ENCODE assay signal across 14 mouse cellular contexts in genomic region chrX:77525179-77525578, GRCm38 (mm10).
"Had no signal": no experiment of that assay in that cellular context is flagged by ENCODE, and none has a peak within 500 bp of the region (broad histone marks: within the 10 kb centered on the region; RNA-seq: fewer than 3 reads in every experiment).

No protein-coding gene starts in this region.

- H3K27me3 ChIP-seq: midbrain, embryonic 12.5 days; neural tube, embryonic 12.5 days; stomach, embryonic 15.5 days had no signal

- DNase-seq: lung, adult 18-20 months; lung, embryonic 14.5 days; lung, postnatal 10 days; lung, postnatal 4 days; midbrain, embryonic 14.5 days; right cerebral cortex, postnatal 14 days; thymus, adult 2 months; thymus, postnatal 25 days; thymus, postnatal 4 days had no signal

- H3K27ac ChIP-seq: midbrain, embryonic 10.5 days; midbrain, embryonic 12.5 days; neural tube, embryonic 12.5 days; stomach, embryonic 15.5 days; stomach, postnatal 0 days had no signal

- H3K4me2 ChIP-seq: lung, embryonic 14.5 days; midbrain, embryonic 12.5 days; neural tube, embryonic 12.5 days; stomach, embryonic 15.5 days had no signal

- H3K4me3 ChIP-seq: midbrain, embryonic 10.5 days; midbrain, embryonic 12.5 days; neural tube, embryonic 12.5 days; stomach, embryonic 15.5 days had no signal

- H3K36me3 ChIP-seq: midbrain, embryonic 12.5 days; neural tube, embryonic 12.5 days; stomach, embryonic 15.5 days had no signal

- H3K4me1 ChIP-seq: midbrain, embryonic 12.5 days; stomach, embryonic 15.5 days had no signal

- H3K9ac ChIP-seq: lung, embryonic 14.5 days; midbrain, embryonic 12.5 days; neural tube, embryonic 12.5 days; stomach, embryonic 15.5 days had no signal

- H3K9me3 ChIP-seq: midbrain, embryonic 10.5 days; midbrain, embryonic 12.5 days; neural tube, embryonic 12.5 days; stomach, embryonic 15.5 days had no signal
